Mouse (Mus musculus) liver, postnatal 0 days (tissue): ENCODE results near the gene Ddx19b. TPM values are rescaled to one million over a fixed set of nuclear protein-coding genes. Genes with fewer than 3 reads are reported as not detected.

Experiments
- ATAC-seq: fragments of 200-750 bp; cut with Nextera tagmentation; 2 replicates; pipeline ENCODE4 v1.8.0; 2017; ENCODE audit warnings: mild to moderate bottlenecking, moderate library complexity
- DNase-seq: peaks from one replicate; pipeline ENCODE4 v3.0.0-alpha.2; 2016
- H3K27ac ChIP-seq: fragments of 300-500 bp; sonication (generic); 2 replicates; pipeline ENCODE4 v1.5.1; 2014; ENCODE audit warnings: antibody characterized with exemption, moderate library complexity, mild to moderate bottlenecking, low read depth
- H3K27me3 ChIP-seq: fragments of 300-500 bp; sonication (generic); 2 replicates; pipeline ENCODE4 v1.6.1; 2014; ENCODE audit warnings: low read length, control low read depth, mixed read lengths; ENCODE audit not compliant: insufficient read depth
- H3K36me3 ChIP-seq: fragments of 300-500 bp; sonication (generic); replicated peaks from 2 replicates; pipeline ENCODE4 v1.6.1; 2014; ENCODE audit warnings: mild to moderate bottlenecking, control low read depth, low read length, moderate library complexity, mixed read lengths; ENCODE audit not compliant: insufficient read depth
- H3K4me1 ChIP-seq: fragments of 300-500 bp; sonication (generic); 2 replicates; pipeline ENCODE4 v1.6.1; 2014; ENCODE audit warnings: antibody characterized with exemption, mild to moderate bottlenecking, control low read depth; ENCODE audit not compliant: insufficient read depth
- H3K4me2 ChIP-seq: fragments of 300-500 bp; sonication (generic); 2 replicates; pipeline ENCODE4 v1.6.1; 2014; ENCODE audit warnings: low read depth, mild to moderate bottlenecking, low read length, moderate library complexity, mixed read lengths
- H3K4me3 ChIP-seq: fragments of 300-500 bp; sonication (generic); 2 replicates; pipeline ENCODE4 v1.5.1; 2014; ENCODE audit warnings: low read depth, low read length
- H3K9ac ChIP-seq: fragments of 300-500 bp; sonication (generic); replicated peaks from 2 replicates; pipeline ENCODE4 v1.6.1; 2014; ENCODE audit warnings: mild to moderate bottlenecking, moderate library complexity
- H3K9me3 ChIP-seq: fragments of 300-500 bp; sonication (generic); 2 replicates; pipeline ENCODE4 v1.6.1; 2016; ENCODE audit warnings: mild to moderate bottlenecking, control low read depth, low read length, mixed read lengths
- CTCF ChIP-seq: sonication (generic); IDR thresholded peaks from 2 replicates; pipeline ENCODE4 v1.5.1; 2016; ENCODE audit warnings: antibody characterized with exemption, low read depth
- EP300 ChIP-seq: IDR thresholded peaks from 2 replicates; pipeline ENCODE4 v1.6.1; 2016; ENCODE audit warnings: antibody characterized with exemption, low read depth, mild to moderate bottlenecking
- WGBS: fragments of 180-500 bp; shearing (Covaris S2); extraction: QIAGEN DNeasy Blood & Tissue Kit; methylation state at CpG from one replicate; pipeline ENCODE4 v1.1.7; 2014; ENCODE audit not compliant: insufficient replicate concordance; 5-methylcytosine and 5-hydroxymethylcytosine counted together
- polyA plus RNA-seq: library from polyadenylated mRNA; unstranded; fragments of >200 nt; fragmentation: Nextera tagmentation; extraction: Ambion mirVana; gene quantifications from 2 replicates; pipeline ENCODE4 v1.2.1, GENCODE M21; 2015

Ddx19b gene
- polyA plus RNA-seq, 1 experiment from 2014 or later: 3.9 TPM

DNA sequence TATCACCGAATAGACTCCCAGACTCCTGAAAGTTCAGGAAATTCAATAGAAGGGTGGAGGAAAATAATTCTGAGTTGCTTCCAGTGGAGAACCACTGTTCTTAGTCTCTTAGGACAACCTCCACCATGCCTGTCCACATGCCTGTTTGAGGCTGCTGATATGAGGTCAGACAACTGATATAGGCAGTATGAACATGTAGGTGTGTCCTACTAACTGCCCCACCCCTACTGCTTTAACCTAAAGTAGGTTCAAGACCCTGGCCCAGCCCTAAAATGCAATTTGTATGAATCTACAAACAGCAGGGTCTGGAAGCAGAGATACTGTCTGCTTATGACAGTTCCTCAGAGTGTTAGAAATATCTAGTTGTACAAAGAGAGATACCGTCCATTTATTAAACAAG is 24.1 kb upstream of the Ddx19b start:
- ATAC-seq (0 out of 2 replicates have a peak, but pooled peaks have one; percentile 5), DNase-seq (no peak)
- Histone ChIP-seq H3K27me3 (no peaks in the 10 kb centered on the region), H3K9ac (no peak overlapping the region), H3K36me3 (peaks cover 49% of the 10 kb centered on the region), H3K9me3 (no peaks in the 10 kb centered on the region), H3K4me3 (no peak overlapping the region), H3K4me2 (no peak overlapping the region), H3K4me1 (peaks cover 13% of the 10 kb centered on the region), H3K27ac (no peak overlapping the region)
- 61% methylated on average over 2 of the region's 2 CpGs for WGBS
- TF ChIP-seq CTCF (no peak), EP300 (no peak)

DNA sequence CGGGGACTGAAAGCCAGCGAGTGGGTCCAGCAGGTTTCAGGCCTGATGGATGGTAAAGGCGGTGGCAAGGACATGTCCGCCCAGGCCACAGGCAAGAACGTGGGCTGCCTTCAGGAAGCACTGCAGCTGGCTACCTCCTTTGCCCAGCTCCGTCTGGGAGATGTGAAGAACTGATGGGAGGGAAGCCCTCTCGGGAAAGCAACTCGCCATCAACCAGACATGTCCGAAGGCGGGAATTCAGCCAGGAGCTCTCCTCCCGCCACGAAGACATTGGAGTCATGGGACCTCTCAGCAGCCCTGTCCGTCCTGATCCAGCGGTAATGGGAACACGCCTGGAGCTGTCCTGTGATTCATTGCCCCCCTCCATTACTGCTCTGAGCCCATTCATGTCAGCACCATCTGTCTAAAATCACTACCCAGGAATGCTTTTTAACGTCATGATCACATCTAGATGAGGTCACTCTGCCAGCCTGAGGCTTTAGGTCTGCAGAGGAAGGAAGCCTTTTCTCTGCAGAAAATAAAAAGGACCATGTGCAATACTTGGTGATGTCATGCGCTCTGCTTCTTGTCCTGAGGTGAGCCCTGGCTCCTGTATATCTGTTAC is 23.6 kb upstream of the Ddx19b start:
- H3K27me3 ChIP-seq: no peaks in the 10 kb centered on the region
- 90% methylated on average over 17 of the region's 17 CpGs for WGBS
- TF ChIP-seq CTCF (no peak), EP300 (no peak)
- ATAC-seq (no peak), DNase-seq (no peak)
- no peak overlapping the region for H3K4me3 ChIP-seq
- H3K27ac ChIP-seq: no peak overlapping the region
- H3K9me3 ChIP-seq: no peaks in the 10 kb centered on the region
- no peak overlapping the region for H3K4me2 ChIP-seq
- H3K9ac ChIP-seq: no peak overlapping the region
- peaks cover 52% of the 10 kb centered on the region for H3K36me3 ChIP-seq
- H3K4me1 ChIP-seq: peaks cover 15% of the 10 kb centered on the region

DNA sequence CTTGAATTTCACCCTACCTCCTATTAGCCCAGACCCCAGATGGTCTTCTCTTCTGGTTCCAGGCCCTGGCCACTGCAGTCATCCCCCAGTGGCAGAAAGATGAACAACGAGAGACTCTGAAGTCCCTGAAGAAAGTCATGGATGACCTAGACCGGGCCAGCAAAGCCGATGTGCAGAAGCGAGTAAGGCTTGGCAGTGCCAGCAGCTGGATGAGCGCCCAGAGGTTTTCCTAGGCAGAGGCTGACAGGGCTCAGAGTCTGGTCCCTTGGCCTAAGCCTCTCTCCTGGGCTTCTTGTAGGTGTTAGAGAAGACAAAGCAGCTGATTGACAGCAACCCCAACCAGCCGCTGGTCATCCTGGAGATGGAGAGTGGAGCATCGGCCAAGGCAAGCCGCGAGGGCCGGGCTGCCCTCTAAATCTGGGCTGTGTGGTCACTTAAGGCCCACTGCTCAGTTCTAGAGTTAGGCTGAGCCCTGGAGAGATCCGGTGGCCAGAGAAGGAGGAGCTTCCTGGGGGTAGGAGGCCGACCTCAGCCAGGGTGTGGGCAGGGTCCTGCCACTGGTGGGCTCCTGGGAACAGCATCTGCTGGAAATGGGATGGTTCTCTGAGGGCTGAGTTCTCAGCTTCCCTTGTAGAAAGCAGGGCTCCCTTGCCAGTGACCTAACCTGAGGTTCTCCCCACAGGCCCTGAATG is 22.4 kb upstream of the Ddx19b start:
- peaks cover 18% of the 10 kb centered on the region for H3K4me1 ChIP-seq
- TF ChIP-seq EP300 (no peak), CTCF (no peak)
- no peak overlapping the region for H3K9ac ChIP-seq
- H3K9me3 ChIP-seq: no peaks in the 10 kb centered on the region
- H3K36me3 ChIP-seq: peaks cover 64% of the 10 kb centered on the region
- 92% methylated on average over 12 of the region's 12 CpGs for WGBS
- no peak overlapping the region for H3K27ac ChIP-seq
- ATAC-seq (no peak), DNase-seq (no peak)
- no peak overlapping the region for H3K4me2 ChIP-seq
- no peaks in the 10 kb centered on the region for H3K27me3 ChIP-seq
- no peak overlapping the region for H3K4me3 ChIP-seq

DNA sequence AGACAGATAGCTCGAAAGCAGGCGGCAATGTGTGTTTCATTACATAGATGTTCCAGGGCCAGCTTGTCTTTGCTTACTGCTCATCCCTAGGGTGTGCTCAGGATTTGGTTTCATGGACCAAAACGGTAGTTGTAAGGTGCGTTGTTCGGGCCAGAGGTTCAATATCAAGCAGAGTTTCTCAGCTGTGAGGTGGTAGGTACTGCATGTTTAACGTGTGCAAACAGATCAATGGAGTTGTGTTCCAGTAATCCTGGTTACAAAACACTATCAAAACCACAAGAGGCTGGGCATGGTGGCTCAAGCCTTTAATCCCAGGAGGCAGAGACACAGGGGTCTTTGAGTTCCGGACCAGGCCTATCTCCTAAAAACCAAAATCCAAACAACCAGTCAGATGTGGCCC is 17.6 kb upstream of the Ddx19b start:
- Histone ChIP-seq H3K27me3 (no peaks in the 10 kb centered on the region), H3K36me3 (peaks cover 97% of the 10 kb centered on the region), H3K4me3 (no peak overlapping the region), H3K4me1 (peaks cover 5% of the 10 kb centered on the region; the same call in 1 of the 2 replicates), H3K4me2 (no peak overlapping the region), H3K9ac (no peak overlapping the region), H3K9me3 (no peaks in the 10 kb centered on the region), H3K27ac (no peak overlapping the region; the same call in 1 of the 2 replicates)
- ATAC-seq (peak; percentile 67), DNase-seq (no peak)
- TF ChIP-seq CTCF: no peak
- TF ChIP-seq EP300: no peak
- 82% methylated on average over 7 of the region's 7 CpGs for WGBS

DNA sequence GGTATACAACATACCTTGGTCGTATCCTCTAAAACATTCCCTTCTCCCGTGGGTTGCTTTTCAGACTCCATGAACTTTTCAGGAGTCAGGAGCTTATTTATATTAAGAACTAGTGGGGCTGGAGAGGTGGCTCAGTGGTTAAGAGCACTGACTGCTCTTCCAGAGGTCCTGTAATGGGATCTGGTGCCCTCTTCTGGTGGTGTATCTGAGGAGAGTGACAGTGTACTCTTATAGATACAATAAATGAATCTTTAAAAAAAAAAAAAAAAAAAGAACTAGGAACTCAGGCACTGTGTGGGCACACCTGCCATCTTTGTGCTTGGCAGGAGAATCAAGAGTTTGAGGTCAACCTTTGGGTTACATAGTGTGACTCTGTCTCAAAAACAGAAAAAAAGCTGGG is 17.1 kb upstream of the Ddx19b start:
- TF ChIP-seq CTCF (peak; percentile 43), EP300 (no peak)
- peak; percentile 20; the same call in 1 of the 2 replicates for ATAC-seq

DNA sequence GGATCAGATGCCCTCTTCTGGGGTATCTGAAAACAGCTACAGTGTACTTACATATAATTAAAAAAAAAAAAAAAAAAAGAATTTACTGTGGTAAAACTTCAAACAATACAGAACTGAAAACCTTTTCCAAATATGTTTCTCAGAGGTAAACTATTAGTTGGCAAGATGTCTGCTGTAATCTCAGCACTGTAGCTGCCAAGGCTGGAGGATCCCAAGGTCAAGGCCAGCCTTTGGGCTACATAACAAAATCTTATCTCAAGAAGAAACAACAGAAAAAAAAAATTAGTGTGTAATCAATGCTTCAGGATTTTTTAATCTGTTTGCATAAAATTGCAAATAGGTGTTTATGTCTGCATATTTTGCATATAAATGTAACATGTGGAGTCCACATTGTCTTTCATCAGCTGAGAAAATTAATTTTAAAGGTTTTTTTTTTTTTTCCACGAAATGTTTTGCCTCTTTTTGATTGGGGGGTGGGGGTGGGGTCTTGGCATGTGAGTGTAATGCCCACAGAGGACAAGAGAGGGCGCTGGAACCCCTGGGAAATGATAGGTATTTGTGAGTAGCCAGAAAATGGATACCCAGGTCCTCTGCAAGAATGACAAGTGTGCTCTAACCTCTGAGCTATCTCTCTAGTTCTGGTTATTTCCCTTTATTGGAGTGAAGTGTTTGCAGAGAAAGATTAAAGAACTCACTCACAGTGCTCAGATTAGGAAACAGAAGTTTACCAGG is 12.6 kb upstream of the Ddx19b start:
- Histone ChIP-seq H3K27ac (no peak overlapping the region), H3K36me3 (peaks cover 96% of the 10 kb centered on the region), H3K4me1 (no peaks in the 10 kb centered on the region; the same call in 1 of the 2 replicates), H3K4me3 (no peak overlapping the region), H3K27me3 (no peaks in the 10 kb centered on the region), H3K9me3 (no peaks in the 10 kb centered on the region), H3K4me2 (no peak overlapping the region), H3K9ac (no peak overlapping the region)
- no peak for ATAC-seq
- peak; percentile 40 for DNase-seq
- WGBS: 43% methylated on average over 2 of the region's 2 CpGs
- TF ChIP-seq CTCF (peak; percentile 46), EP300 (no peak)

More for the DNA sequence above, 17.1 kb upstream of the Ddx19b start:
- Histone ChIP-seq H3K4me3 (no peak overlapping the region), H3K4me2 (no peak overlapping the region), H3K9me3 (no peaks in the 10 kb centered on the region), H3K27ac (0 out of 2 replicates have a peak overlapping the region, but pooled peaks have one; percentile 29), H3K27me3 (no peaks in the 10 kb centered on the region), H3K4me1 (peaks cover 5% of the 10 kb centered on the region; the same call in 1 of the 2 replicates), H3K36me3 (peaks cover 96% of the 10 kb centered on the region), H3K9ac (no peak overlapping the region)
- DNase-seq: no peak
- WGBS: 88% methylated on average over 2 of the region's 2 CpGs
